Mouse (Mus musculus) bone marrow macrophage, adult 2 months (primary cell): ENCODE data around the gene Gdi2.

Source experiments
- CTCF ChIP-seq: IDR thresholded peaks from 2 replicates; pipeline ENCODE4 v1.5.1; 2012; ENCODE audit warnings: low read depth, mild to moderate bottlenecking, low read length, moderate library complexity
- POLR2A ChIP-seq: IDR thresholded peaks from 2 replicates; pipeline ENCODE4 v1.6.1; 2012; ENCODE audit warnings: mild to moderate bottlenecking, low read depth, low read length, borderline replicate concordance

GRCm38 (mm10) chr13:3538969-3539562 is 1.2 kb downstream of the Gdi2 start:
- TF ChIP-seq CTCF (no peak), POLR2A (no peak)
